Mouse (Mus musculus) left cerebral cortex, postnatal 4 days (tissue): ENCODE results near the gene Arhgap32. TPM values are rescaled to one million over a fixed set of nuclear protein-coding genes. Genes with fewer than 3 reads are reported as not detected.

ENCODE experiments used
- microRNA-seq: library from miRNA; unstranded; fragments of <30 nt; microRNA quantifications from one replicate; pipeline ENCODE4 v1.2.0, GENCODE M21; 2022
- total RNA-seq, 2 experiments: library from RNA; stranded (reverse); gene quantifications; 2 replicates each; pipeline ENCODE4 v1.2.3; 2021

Gene Arhgap32
- total RNA-seq, 2 experiments from 2014 or later, result 197 to 209 TPM

Small RNA genes within 50 kb of the gene (microRNA-seq; reads per million reads assigned to microRNA genes)
- not detected for gene Gm44453

Other genes with a start within 250 kb of the Arhgap32 start
- 1 to 10 TPM; 4.3 to 4.5 TPM for gene Barx2, start 202.7 kb upstream of the Arhgap32 start, total RNA-seq
- 1 to 10 TPM; 1.4 to 1.8 TPM for gene Kcnj5, start 228.2 kb downstream of the Arhgap32 start, total RNA-seq